Comparison of ENCODE assay signal across 10 mouse cellular contexts in genomic region chr16:57352751-57353150, GRCm38 (mm10). TPM values are rescaled to one million over a fixed set of nuclear protein-coding genes. Genes with fewer than 3 reads are reported as not detected.
A peak's percentile ranks its signal among the peaks of the same experiment; 100 is the strongest.
DNase-seq lines count a peak whose midpoint lies in the region; ATAC-seq and TF ChIP-seq lines count a peak whose summit lies in the region.
"Had no signal": no experiment of that assay in that cellular context is flagged by ENCODE, and none has a peak within 500 bp of the region (broad histone marks: within the 10 kb centered on the region; RNA-seq: fewer than 3 reads in every experiment).

Filip1l (plus strand) TSS chr16:57353093.

- H3K4me3 ChIP-seq in intestine, embryonic 16.5 days (ENCODE audit: low read length) = no peak within 1 kb of the TSS
- no peak within 1 kb of the TSS for H3K4me3 ChIP-seq in thymus, adult 2 months (ENCODE audit: control insufficient read depth, insufficient read depth, low read length)
- no peak within 1 kb of the TSS for H3K4me3 ChIP-seq in liver, embryonic 11.5 days (ENCODE audit: low read depth, low read length)
- H3K4me3 ChIP-seq: neural tube, embryonic 12.5 days had no signal

- no peaks in the 10 kb centered on the region for H3K36me3 ChIP-seq in intestine, embryonic 16.5 days (ENCODE audit: control insufficient read depth, insufficient read depth, low read length)
- H3K36me3 ChIP-seq in thymus, adult 2 months (ENCODE audit: control insufficient read depth, insufficient read depth, low read length) = no peaks in the 10 kb centered on the region
- no peaks in the 10 kb centered on the region for H3K36me3 ChIP-seq in liver, embryonic 11.5 days (ENCODE audit: control insufficient read depth, insufficient read depth, low read length)
- H3K36me3 ChIP-seq: neural tube, embryonic 12.5 days had no signal

- H3K27me3 ChIP-seq in Patski = no peaks in the 10 kb centered on the region
- H3K27me3 ChIP-seq in intestine, embryonic 16.5 days (replicated peaks; ENCODE audit: control insufficient read depth, insufficient read depth, low read length) = no peaks in the 10 kb centered on the region
- H3K27me3 ChIP-seq in thymus, adult 2 months (ENCODE audit: control insufficient read depth, insufficient read depth, low read length) = no peaks in the 10 kb centered on the region
- H3K27me3 ChIP-seq in liver, embryonic 11.5 days (replicated peaks; ENCODE audit: control insufficient read depth, insufficient read depth, low read length) = no peaks in the 10 kb centered on the region
- H3K27me3 ChIP-seq: neural tube, embryonic 12.5 days had no signal

- H3K27ac ChIP-seq in intestine, embryonic 16.5 days (ENCODE audit: low read length) = no peak within 1 kb of the TSS
- H3K27ac ChIP-seq in thymus, adult 2 months (ENCODE audit: control insufficient read depth, insufficient read depth, low read length) = no peak within 1 kb of the TSS
- H3K27ac ChIP-seq in liver, embryonic 11.5 days (ENCODE audit: low read depth, low read length) = no peak within 1 kb of the TSS
- H3K27ac ChIP-seq: neural tube, embryonic 12.5 days had no signal

- POLR2A ChIA-PET in Patski (lab: Charles Lee) = no interaction called here

- TF ChIP-seq POLR2A in thymus, adult 2 months (IDR thresholded peaks at IDR 0.05; ENCODE audit: control insufficient read depth, extremely low read depth, insufficient read depth, low read length, poor library complexity) = no peak

- H3K9me3 ChIP-seq in intestine, embryonic 16.5 days (ENCODE audit: control insufficient read depth, low read length) = no peaks in the 10 kb centered on the region
- no peaks in the 10 kb centered on the region for H3K9me3 ChIP-seq in liver, embryonic 11.5 days (ENCODE audit: control insufficient read depth, low read length)
- H3K9me3 ChIP-seq: neural tube, embryonic 12.5 days had no signal

- no peak within 1 kb of the TSS for H3K9ac ChIP-seq in intestine, embryonic 16.5 days (ENCODE audit: low read depth, low read length)
- H3K9ac ChIP-seq in liver, embryonic 11.5 days (ENCODE audit: low read depth, low read length) = no peak within 1 kb of the TSS
- H3K9ac ChIP-seq: neural tube, embryonic 12.5 days had no signal

- H3K4me1 ChIP-seq in intestine, embryonic 16.5 days (ENCODE audit: control insufficient read depth, insufficient read depth, low read length) = no peaks in the 10 kb centered on the region
- no peaks in the 10 kb centered on the region for H3K4me1 ChIP-seq in thymus, adult 2 months (replicated peaks; ENCODE audit: control insufficient read depth, insufficient read depth, low read length)
- H3K4me1 ChIP-seq in liver, embryonic 11.5 days (replicated peaks; ENCODE audit: control insufficient read depth, insufficient read depth, low read length) = no peaks in the 10 kb centered on the region

- 81% methylated on average over 6 of the region's 6 CpGs for WGBS in intestine, embryonic 16.5 days
- WGBS in thymus, adult 2 months = 97% methylated on average over 6 of the region's 6 CpGs
- WGBS in liver, embryonic 11.5 days = 91% methylated on average over 6 of the region's 6 CpGs

- no peak for TF ChIP-seq CTCF in Patski (IDR thresholded peaks at IDR 0.05)
- no peak for TF ChIP-seq CTCF in thymus, adult 2 months (IDR thresholded peaks at IDR 0.05; ENCODE audit: borderline replicate concordance, control insufficient read depth, extremely low read depth, insufficient read depth, low read length, poor library complexity)

- in situ Hi-C loops in Patski (cut with MboI; ENCODE audit: low pct_unique_long_range_greater_than_20kb) = no loop called here

- H3K4me2 ChIP-seq in intestine, embryonic 16.5 days (ENCODE audit: low read depth, low read length) = no peak within 1 kb of the TSS
- no peak within 1 kb of the TSS for H3K4me2 ChIP-seq in liver, embryonic 11.5 days
- H3K4me2 ChIP-seq: neural tube, embryonic 12.5 days had no signal

- ATAC-seq in Patski = no peak
- no peak for ATAC-seq in intestine, embryonic 16.5 days
- ATAC-seq in liver, embryonic 11.5 days (replicated peaks; ENCODE audit: low FRiP score) = no peak

- peak; percentile 91 for DNase-seq in heart, adult 11 months
- no peak for DNase-seq in heart, adult 9 months (ENCODE audit: low spot score in 2 of 2)
- no peak for DNase-seq in Patski (ENCODE audit: low read depth, low spot score)
- no peak for DNase-seq in gastrocnemius, postnatal 10 days
- DNase-seq in yolk sac, embryonic 10.5 days (ENCODE audit: low spot score) = no peak
- DNase-seq in thymus, adult 2 months = no peak
- no peak for DNase-seq in liver, embryonic 11.5 days (ENCODE audit: low spot score)
- DNase-seq: kidney, postnatal 4 days had no signal

- CTCF ChIA-PET in Patski (lab: Charles Lee) = no interaction called here

RNA-seq across cellular contexts. Expression of gene Filip1l, which starts in this region (rescaled TPM):
- polyA plus RNA-seq in Patski (2021) = 116 TPM
- 10 to 100 TPM; 53.5 to 60.3 TPM for total RNA-seq in gastrocnemius, postnatal 10 days (2021)
- 30.4 and 31.9 TPM in 2 replicates for polyA plus RNA-seq in intestine, embryonic 16.5 days (2015; fragmentation: Nextera tagmentation; extraction: Ambion mirVana)
- 4.3 and 4.5 TPM in 2 replicates for polyA plus RNA-seq in thymus, adult 2 months (2012; rRNA removed)
- 9.3 and 9.4 TPM in 2 replicates for polyA plus RNA-seq in liver, embryonic 11.5 days (2014; fragmentation: Nextera tagmentation; extraction: Ambion mirVana)
